Mouse (Mus musculus) thymus, adult 2 months (tissue): ENCODE measurements around the gene Slc25a44.

Source experiments
- CTCF ChIP-seq: fragments of 200-500 bp; IDR thresholded peaks from 2 replicates; pipeline ENCODE4 v1.5.1; 2012; ENCODE audit warnings: mild to moderate bottlenecking, control low read depth, low read length, moderate library complexity, borderline replicate concordance; ENCODE audit not compliant: control insufficient read depth, poor library complexity, insufficient read depth; ENCODE audit errors: extremely low read depth
- POLR2A ChIP-seq: fragments of 200-500 bp; IDR thresholded peaks from 2 replicates; pipeline ENCODE4 v1.6.1; 2012; ENCODE audit warnings: mild to moderate bottlenecking, low read length, control low read depth, moderate library complexity; ENCODE audit not compliant: control insufficient read depth, poor library complexity, insufficient read depth; ENCODE audit errors: extremely low read depth

- TF ChIP-seq POLR2A: no peak
- TF ChIP-seq CTCF: no peak
These were observed 29.2 kb downstream of the Slc25a44 start for GRCm38 (mm10) chr3:88395742-88396141.
